Comparison of ENCODE assay signal across 8 mouse cellular contexts in the genomic region with DNA sequence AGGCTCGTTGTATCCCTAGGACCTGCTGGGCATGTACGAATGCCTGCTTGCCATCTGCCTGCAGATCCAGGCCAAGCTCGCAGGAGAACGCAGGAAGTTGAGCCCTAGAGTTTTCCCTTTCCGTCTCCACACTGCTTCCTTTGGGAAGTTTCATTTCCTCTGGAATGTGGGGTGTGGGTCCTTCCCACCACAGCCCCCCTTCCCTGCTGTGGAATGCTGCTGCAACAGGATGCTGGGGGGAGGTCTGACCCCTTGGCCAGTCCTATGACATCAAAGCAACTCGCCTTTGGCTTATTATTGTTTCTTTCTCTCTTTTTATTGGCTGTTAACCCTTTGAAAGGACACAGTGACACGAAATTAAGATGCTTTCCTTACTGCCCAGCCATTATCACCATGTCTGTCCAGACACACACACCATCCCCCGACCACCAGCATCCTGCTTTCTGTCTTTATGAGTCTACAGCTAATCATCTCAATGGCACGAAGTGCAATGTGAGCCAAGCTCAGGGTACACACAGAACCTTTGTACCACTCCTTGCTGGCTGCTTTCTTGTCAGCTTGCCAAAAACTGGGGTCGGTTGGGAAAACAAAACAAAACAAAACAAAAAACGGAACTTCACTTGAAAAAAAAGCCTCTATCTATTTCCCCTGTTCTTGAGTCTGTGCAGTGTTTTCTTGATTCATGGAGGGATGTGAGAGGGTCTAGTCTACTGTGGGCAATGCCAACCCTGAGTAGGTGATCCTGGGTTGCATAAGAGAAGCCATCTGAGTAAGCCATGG.
A peak's percentile ranks its signal among the peaks of the same experiment; 100 is the strongest.
DNase-seq lines count a peak whose midpoint lies in the region; ATAC-seq and TF ChIP-seq lines count a peak whose summit lies in the region.

No protein-coding gene starts in this region.

- WGBS in embryonic facial prominence, embryonic 14.5 days: 23% methylated on average over 11 of the region's 11 CpGs
- WGBS in intestine, embryonic 16.5 days: 35% methylated on average over 11 of the region's 11 CpGs
- WGBS in lung, postnatal 0 days: 27% methylated on average over 11 of the region's 11 CpGs

- H3K4me1 ChIP-seq in embryonic facial prominence, embryonic 14.5 days (ENCODE audit: control insufficient read depth, insufficient read depth, low read length): peaks cover 15% of the 10 kb centered on the region
- H3K4me1 ChIP-seq in intestine, embryonic 16.5 days (ENCODE audit: control insufficient read depth, insufficient read depth, low read length): peaks cover 15% of the 10 kb centered on the region
- peaks cover 21% of the 10 kb centered on the region; the same call in 1 of the 2 replicates for H3K4me1 ChIP-seq in lung, postnatal 0 days (ENCODE audit: insufficient read depth, low read depth, low read length)

- no peaks in the 10 kb centered on the region for H3K9me3 ChIP-seq in embryonic facial prominence, embryonic 14.5 days (ENCODE audit: control insufficient read depth, low read length)
- no peaks in the 10 kb centered on the region for H3K9me3 ChIP-seq in intestine, embryonic 16.5 days (ENCODE audit: control insufficient read depth, low read length)
- H3K9me3 ChIP-seq in lung, postnatal 0 days (ENCODE audit: low read length): no peaks in the 10 kb centered on the region

- no peaks in the 10 kb centered on the region for H3K27me3 ChIP-seq in embryonic facial prominence, embryonic 14.5 days (replicated peaks; ENCODE audit: control insufficient read depth, insufficient read depth, low read length)
- no peaks in the 10 kb centered on the region for H3K27me3 ChIP-seq in intestine, embryonic 16.5 days (replicated peaks; ENCODE audit: control insufficient read depth, insufficient read depth, low read length)
- H3K27me3 ChIP-seq in lung, postnatal 0 days (replicated peaks; ENCODE audit: insufficient read depth, low read length): no peaks in the 10 kb centered on the region

- H3K27ac ChIP-seq in embryonic facial prominence, embryonic 14.5 days (replicated peaks; ENCODE audit: low read depth, low read length): peak overlapping the region; percentile 50
- H3K27ac ChIP-seq in intestine, embryonic 16.5 days (ENCODE audit: low read length): peak overlapping the region; percentile 58
- peak overlapping the region; percentile 21; the same call in 1 of the 2 replicates for H3K27ac ChIP-seq in lung, postnatal 0 days (ENCODE audit: low read length)

- 0 out of 2 replicates have a peak, but pooled peaks have one; percentile 16 for TF ChIP-seq EP300 in lung, postnatal 0 days (IDR thresholded peaks at IDR 0.05)

- ATAC-seq in embryonic facial prominence, embryonic 14.5 days (ENCODE audit: low read depth): no peak; the same call in 1 of the 2 replicates
- ATAC-seq in intestine, embryonic 16.5 days: peak; percentile 71
- ATAC-seq in lung, postnatal 0 days: peak; percentile 82
- no peak for ATAC-seq in cerebellum, adult (ENCODE audit: insufficient number of reproducible peaks, low FRiP score, low TSS enrichment)

- DNase-seq in heart, adult 11 months: peak; percentile 97
- no peak for DNase-seq in heart, postnatal 36 days
- peak; percentile 61 for DNase-seq in embryonic facial prominence, embryonic 14.5 days (ENCODE audit: low spot score)
- DNase-seq in lung, postnatal 0 days (ENCODE audit: low spot score): peak; percentile 55
- DNase-seq in urinary bladder, postnatal 4 days (ENCODE audit: low spot score in 2 of 2): no peak
- no peak for DNase-seq in urinary bladder, adult 18-20 months (ENCODE audit: low spot score in 2 of 2)

- no peak overlapping the region for H3K4me3 ChIP-seq in embryonic facial prominence, embryonic 14.5 days (ENCODE audit: low read depth, low read length)
- H3K4me3 ChIP-seq in intestine, embryonic 16.5 days (ENCODE audit: low read length): no peak overlapping the region
- no peak overlapping the region for H3K4me3 ChIP-seq in lung, postnatal 0 days (ENCODE audit: low read depth, low read length)

- no peak overlapping the region for H3K9ac ChIP-seq in embryonic facial prominence, embryonic 14.5 days (ENCODE audit: low read depth, low read length)
- no peak overlapping the region; the same call in 1 of the 2 replicates for H3K9ac ChIP-seq in intestine, embryonic 16.5 days (ENCODE audit: low read depth, low read length)
- no peak overlapping the region for H3K9ac ChIP-seq in lung, postnatal 0 days (replicated peaks; ENCODE audit: low read depth)

- 0 out of 2 replicates have a peak overlapping the region, but pooled peaks have one; percentile 2 for H3K4me2 ChIP-seq in embryonic facial prominence, embryonic 14.5 days (ENCODE audit: low read depth, low read length)
- H3K4me2 ChIP-seq in intestine, embryonic 16.5 days (ENCODE audit: low read depth, low read length): 0 out of 2 replicates have a peak overlapping the region, but pooled peaks have one; percentile 1
- H3K4me2 ChIP-seq in lung, postnatal 0 days (replicated peaks; ENCODE audit: low read depth, low read length): no peak overlapping the region

- no peaks in the 10 kb centered on the region for H3K36me3 ChIP-seq in embryonic facial prominence, embryonic 14.5 days (ENCODE audit: control insufficient read depth, insufficient read depth, low read length)
- no peaks in the 10 kb centered on the region for H3K36me3 ChIP-seq in intestine, embryonic 16.5 days (ENCODE audit: control insufficient read depth, insufficient read depth, low read length)
- H3K36me3 ChIP-seq in lung, postnatal 0 days (ENCODE audit: insufficient read depth, low read length): no peaks in the 10 kb centered on the region

- intact Hi-C loops in heart, postnatal 36 days (cut with DNase I): no loop called here

- TF ChIP-seq CTCF in lung, postnatal 0 days (IDR thresholded peaks at IDR 0.05): no peak

Comparison
In these comparisons a context has a peak if more than half of its experiments do, and no peak if none do; other contexts are left out.
1. DNase-seq: peak in heart, adult 11 months (single experiment), embryonic facial prominence, embryonic 14.5 days (single experiment) and lung, postnatal 0 days (single experiment); none in heart, postnatal 36 days (0 of 2), urinary bladder, postnatal 4 days (0 of 2) and urinary bladder, adult 18-20 months (0 of 2).
2. ATAC-seq: peak in intestine, embryonic 16.5 days (single experiment) and lung, postnatal 0 days (single experiment); none in embryonic facial prominence, embryonic 14.5 days (single experiment) and cerebellum, adult (single experiment).
3. Peak in every context shown above with its lines, with median percentiles within 50 percentile points of each other: H3K27ac ChIP-seq.